Mouse (Mus musculus) G1E-ER4 (cell line): ENCODE measurements around the gene Dhx8. TPM values are rescaled to one million over a fixed set of nuclear protein-coding genes. Genes with fewer than 3 reads are reported as not detected.

Experiments used
- GATA1 ChIP-seq: IDR thresholded peaks from one replicate; pipeline ENCODE4 v1.8.0; 2012; ENCODE audit warnings: low read length, inconsistent platforms
- polyA plus RNA-seq: library from polyadenylated mRNA; stranded (reverse); fragments of >175 nt; gene quantifications from 2 replicates; pipeline ENCODE4 v1.2.3, GENCODE M21; 2012

Dhx8 gene
- polyA plus RNA-seq, 1 experiment: 15.9 TPM

- no peak for TF ChIP-seq GATA1
These were observed 44.1 kb downstream of the Dhx8 start for GRCm38 (mm10) chr11:101776846-101777245.

- no peak for TF ChIP-seq GATA1
These were observed 50.4 kb downstream of the Dhx8 start for GRCm38 (mm10) chr11:101783135-101783534.

- TF ChIP-seq GATA1: no peak
These were observed 50.9 kb downstream of the Dhx8 start for GRCm38 (mm10) chr11:101783584-101783983.

- TF ChIP-seq GATA1: no peak
These were observed 51.4 kb downstream of the Dhx8 start for GRCm38 (mm10) chr11:101784072-101784471.

- no peak for TF ChIP-seq GATA1
These were observed 51.9 kb downstream of the Dhx8 start for GRCm38 (mm10) chr11:101784488-101785142.

GRCm38 (mm10) chr11:101785143-101785851 is 52.6 kb downstream of the Dhx8 start, which contains the start of gene Etv4:
Gene Etv4, minus strand, starts transcription at chr11:101785371.
- no peak for TF ChIP-seq GATA1

- TF ChIP-seq GATA1: no peak
These were observed 53.1 kb downstream of the Dhx8 start for GRCm38 (mm10) chr11:101785852-101786205.

- no peak for TF ChIP-seq GATA1
These were observed 53.9 kb downstream of the Dhx8 start for GRCm38 (mm10) chr11:101786651-101787050.

GRCm38 (mm10) chr11:101787432-101787831 is 54.7 kb downstream of the Dhx8 start:
- TF ChIP-seq GATA1: no peak

GRCm38 (mm10) chr11:101790811-101791526 is 58.2 kb downstream of the Dhx8 start:
- TF ChIP-seq GATA1: no peak

GRCm38 (mm10) chr11:101797355-101797754 is 64.6 kb downstream of the Dhx8 start:
- TF ChIP-seq GATA1: no peak

GRCm38 (mm10) chr11:101798083-101798482 is 65.4 kb downstream of the Dhx8 start:
- no peak for TF ChIP-seq GATA1

GRCm38 (mm10) chr11:101801386-101801785 is 68.7 kb downstream of the Dhx8 start:
- no peak for TF ChIP-seq GATA1

GRCm38 (mm10) chr11:101805113-101805704 is 72.5 kb downstream of the Dhx8 start:
- TF ChIP-seq GATA1: no peak

- TF ChIP-seq GATA1: no peak
These were observed 74.0 kb downstream of the Dhx8 start for GRCm38 (mm10) chr11:101806741-101807140.

GRCm38 (mm10) chr11:101807266-101807665 is 74.5 kb downstream of the Dhx8 start:
- TF ChIP-seq GATA1: no peak
